Mouse (Mus musculus): ENCODE measurements at regions not wholly inside any gene's neighbourhood (a gene's known extent, or its start where the extent isn't known, plus 50 kb on each side); places are given as distances from the start of the nearest gene placed in this dataset.

DNA sequence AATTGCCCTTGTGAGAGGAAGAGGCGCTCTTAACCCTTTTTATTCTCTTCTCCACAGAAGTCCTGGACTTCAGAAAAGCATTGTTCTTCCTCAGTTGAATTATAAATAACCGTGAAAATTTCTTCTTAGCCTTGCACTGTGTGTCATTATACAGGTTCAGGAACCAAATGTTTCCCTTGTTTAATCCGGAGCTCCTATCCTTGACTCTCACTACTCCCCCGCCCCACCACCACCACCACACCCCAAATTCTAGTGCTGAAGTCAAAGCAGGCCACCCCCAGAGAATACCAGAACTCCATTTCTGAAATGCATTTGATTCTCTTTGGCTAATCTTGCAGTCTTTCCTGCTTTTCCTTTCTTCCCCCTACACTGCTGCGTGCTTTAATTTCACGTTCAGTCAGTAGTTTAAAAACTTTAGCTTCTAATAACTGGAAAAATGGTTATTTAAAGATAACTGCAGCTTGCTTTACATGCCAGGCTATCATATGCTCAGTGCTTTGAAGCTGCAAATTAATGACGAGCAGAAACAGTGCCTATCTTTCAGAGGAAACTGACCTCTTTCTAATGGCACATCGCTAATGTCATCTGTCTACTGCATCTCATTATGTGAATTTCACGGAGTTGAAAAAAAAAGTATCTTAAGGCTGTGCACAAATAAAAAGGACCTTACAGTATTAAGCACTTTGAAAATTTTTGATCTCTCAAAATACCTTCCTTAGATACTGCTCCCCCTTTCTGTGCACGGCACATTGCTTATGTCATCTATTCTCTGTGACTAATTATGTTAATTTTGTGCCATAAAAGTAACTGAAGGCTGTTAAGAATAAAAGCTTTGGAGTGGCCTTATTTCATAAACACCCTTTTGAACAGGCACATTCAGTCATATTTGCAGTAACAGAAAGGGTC is 1549.1 kb upstream of the Zeb2 start:
- TF ChIP-seq CTCF (IDR thresholded peaks at IDR 0.05; ENCODE audit: low read depth, low read length): no peak
- no peak for TF ChIP-seq POLR2A (IDR thresholded peaks at IDR 0.05; ENCODE audit: borderline replicate concordance, low read depth, low read length)

Data from bone marrow macrophage, adult 2 months (primary cell).